Mouse (Mus musculus) cerebellum, adult (tissue): ENCODE data around the gene Crisp4.

Source experiments
- ATAC-seq: cut with Nextera tagmentation; 2 replicates; pipeline ENCODE4 v1.9.2; 2017; ENCODE audit warnings: mild to moderate bottlenecking, moderate library complexity, mixed read lengths; ENCODE audit not compliant: insufficient number of reproducible peaks, low FRiP score, low TSS enrichment

The Crisp4 gene

GRCm38 (mm10) chr1:18145802-18146201 lies at the start of gene Crisp4:
Gene Crisp4 (minus strand): TSS chr1:18145902.
- ATAC-seq, result no peak

DNA sequence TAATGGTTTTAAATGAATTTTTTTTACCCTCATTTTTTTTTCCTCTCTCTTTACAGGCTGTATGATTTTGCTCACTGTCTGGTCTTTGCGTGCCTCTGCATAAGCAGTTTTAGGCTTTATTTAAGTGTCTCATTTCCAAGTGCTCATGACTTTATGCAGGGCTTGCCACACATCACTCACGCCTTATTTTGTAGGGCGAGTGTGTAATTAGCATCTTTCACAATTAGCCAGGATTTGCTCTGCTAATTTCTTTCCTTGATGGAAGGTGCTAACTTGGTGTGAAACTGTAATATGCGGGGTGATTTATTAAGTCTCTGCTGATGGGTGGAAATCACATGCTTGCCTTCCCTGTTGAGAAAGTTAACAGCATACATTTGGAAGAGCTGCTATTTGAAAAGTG lies 46.0 kb upstream of the Crisp4 start:
- no peak for ATAC-seq

DNA sequence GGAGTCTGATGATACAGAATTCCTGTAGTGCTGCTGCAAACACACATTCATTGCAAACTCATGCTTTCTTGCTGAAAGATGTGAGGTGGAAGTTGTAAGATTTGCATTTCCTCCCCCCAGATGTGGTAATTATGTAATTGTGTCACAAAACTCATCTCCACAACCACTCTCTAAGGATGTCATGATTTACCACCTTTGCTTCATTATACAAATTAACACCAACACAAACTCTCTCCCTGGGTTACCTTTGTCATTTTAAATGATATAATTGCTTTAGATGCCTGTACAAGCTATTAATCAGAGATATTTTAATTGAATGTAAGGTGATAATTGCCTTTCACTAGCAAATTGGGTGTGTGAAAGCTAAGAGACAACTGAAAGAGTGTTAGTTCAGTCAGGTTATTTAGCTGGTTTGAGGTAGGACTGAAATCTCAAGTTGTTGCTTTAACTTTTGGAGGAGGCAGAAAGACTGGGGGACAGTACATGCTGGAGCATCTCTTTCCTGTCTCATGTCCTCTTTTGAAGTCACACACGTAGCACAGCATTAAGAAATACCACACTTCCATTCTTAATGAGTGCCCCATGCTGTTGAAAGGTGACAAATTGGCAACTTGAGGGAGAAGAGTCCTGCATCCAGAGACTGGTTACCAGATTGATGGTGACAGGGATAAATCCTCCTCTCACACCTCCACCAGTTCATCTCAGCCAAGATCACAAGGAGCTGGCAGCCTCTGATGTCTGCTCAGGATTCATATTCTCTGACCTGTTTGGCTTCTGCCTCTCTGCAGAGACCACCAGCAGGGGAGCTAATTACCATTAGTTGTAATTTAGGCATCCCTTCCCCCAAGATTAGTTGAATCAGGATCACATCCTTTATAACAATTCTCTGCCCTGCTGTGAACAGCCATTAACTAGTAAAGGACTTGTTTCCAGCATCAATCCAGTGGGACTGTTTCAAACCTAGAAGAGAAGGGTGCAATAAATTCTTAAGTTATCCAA lies 45.3 kb upstream of the Crisp4 start:
- ATAC-seq, result no peak

DNA sequence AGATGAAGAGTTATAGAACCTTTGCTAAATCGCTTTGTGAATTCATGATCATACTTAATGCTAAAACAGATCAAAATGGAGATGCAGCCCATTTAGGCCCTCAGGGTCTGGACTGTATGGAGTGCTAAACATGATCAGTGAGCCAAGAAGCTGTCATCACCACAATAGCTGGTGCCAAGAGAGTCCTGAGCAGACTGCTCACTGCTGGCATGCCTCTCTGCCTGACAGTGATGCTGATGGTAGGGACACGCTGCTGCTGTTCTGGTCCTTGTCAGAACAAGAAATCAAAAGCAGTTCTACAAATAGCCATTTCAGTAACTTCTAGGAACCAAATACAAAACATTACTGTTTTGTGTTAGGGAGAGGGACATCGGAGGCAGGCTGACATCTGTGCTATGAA lies 35.5 kb upstream of the Crisp4 start:
- peak; percentile 75; the same call in 1 of the 2 replicates for ATAC-seq

GRCm38 (mm10) chr1:18170573-18170972 lies 24.9 kb upstream of the Crisp4 start:
- ATAC-seq, result no peak

DNA sequence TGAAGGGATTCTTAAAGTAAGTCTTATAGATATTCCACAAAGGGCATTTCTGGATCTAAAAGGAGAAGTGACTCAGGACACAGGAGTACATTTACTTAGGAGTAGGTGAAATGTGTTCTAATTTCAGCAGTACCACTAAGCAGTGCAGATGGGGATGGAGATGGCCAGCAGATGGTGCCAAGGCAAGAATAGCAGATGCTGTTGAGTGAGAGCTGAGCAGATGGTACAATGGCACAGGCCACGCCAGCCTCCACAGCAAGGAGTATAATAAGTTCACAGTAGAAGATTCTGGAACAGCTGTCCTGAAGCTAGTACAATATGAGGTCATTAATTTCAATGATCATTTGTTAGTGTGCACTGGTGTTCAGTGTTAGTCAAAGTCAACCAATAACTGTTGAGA lies 22.6 kb upstream of the Crisp4 start:
- ATAC-seq, result peak; percentile 87

DNA sequence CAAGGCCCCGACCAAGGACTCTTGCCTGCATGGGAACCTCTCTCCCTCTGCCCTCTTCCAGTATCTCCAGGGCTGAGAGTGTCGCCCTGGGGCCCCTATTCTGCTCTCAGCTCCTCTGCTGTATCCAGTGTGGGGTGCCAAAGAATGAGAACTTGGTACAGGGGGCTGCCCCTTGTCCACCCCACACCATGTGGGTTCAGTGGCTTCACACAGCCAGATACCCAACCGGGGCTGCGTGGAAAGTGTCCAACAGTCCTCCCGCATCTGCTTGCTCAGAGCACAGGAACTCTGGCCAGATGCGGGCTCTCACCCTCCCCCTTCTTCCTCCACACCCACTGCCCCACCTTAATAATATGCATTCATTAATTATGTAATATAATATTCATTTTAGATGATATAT lies 13.4 kb upstream of the Crisp4 start:
- ATAC-seq, result no peak

DNA sequence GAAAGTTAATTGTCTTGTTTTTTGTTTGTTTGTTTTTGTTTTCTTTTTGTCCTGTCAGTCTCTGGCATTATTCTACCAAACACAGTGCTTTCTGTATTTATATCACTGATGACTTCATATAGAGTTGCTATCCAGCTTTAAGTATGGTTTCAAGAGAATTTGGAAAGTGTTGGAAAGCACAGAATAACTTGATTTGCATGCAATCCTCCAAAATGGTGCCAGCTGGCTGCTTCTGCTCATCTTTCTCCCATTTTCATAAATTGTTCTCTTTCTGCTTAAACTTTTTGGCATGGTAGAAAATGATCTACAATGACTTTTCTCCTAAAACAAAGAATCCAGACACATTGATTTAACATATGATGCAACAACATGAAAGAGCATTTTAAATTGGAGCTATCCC lies 2.5 kb upstream of the Crisp4 start:
- no peak for ATAC-seq

- ATAC-seq, result no peak
Measured at GRCm38 (mm10) chr1:18131691-18132090, 14.0 kb downstream of the Crisp4 start.

GRCm38 (mm10) chr1:18129983-18130382 lies 15.7 kb downstream of the Crisp4 start:
- ATAC-seq, result no peak

GRCm38 (mm10) chr1:18106720-18107355 lies 38.9 kb downstream of the Crisp4 start:
- ATAC-seq, result no peak

GRCm38 (mm10) chr1:18105866-18106529 lies 39.7 kb downstream of the Crisp4 start:
- ATAC-seq, result no peak

DNA sequence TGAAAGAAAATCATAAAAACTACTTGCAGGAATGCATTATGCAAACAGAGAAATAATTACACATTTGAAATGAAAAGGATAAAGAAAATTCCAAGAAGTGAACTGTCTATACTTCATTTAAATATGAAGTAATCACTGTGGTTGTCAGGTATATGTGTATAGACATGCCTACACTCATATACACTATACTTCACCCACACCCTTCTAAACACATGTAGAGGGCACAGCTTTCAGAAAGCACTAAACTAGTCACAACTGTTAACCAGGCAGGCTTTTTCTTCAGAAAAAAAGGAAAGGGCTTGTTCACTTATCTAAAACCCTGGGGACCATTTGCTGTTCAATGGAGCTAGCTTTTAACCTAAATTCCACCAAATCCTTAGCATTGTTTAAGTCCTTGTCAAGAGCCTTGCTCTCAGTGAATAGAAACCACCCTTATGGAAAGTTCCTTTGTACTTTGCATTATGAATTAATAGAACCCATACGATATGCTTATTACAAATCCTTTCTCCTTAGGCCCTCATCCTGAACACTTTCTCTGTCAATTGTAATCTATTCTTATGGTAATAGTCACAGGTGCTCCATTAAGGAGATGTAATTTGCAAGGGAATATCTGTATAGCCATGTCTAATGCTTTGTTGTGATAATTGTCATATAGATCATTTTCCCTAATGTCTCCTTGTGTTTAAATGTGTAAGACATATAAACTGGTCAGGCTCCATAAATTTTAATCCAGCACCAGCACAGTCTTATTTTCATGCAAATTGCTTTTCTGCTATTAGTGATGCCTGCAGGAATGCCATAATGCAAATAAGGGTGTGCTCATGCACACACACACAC lies 40.5 kb downstream of the Crisp4 start:
- ATAC-seq, result no peak
